Mouse (Mus musculus) kidney, postnatal 25 days (tissue): ENCODE measurements around the gene Vmn1r129.
"Not testable (repeated sequence)": the region's sequence is repeated elsewhere in the genome, so short reads cannot be mapped to it uniquely, and the experiment has no call there.

Experiments
- DNase-seq, 2 experiments: peaks; one replicate each; pipeline ENCODE4 v3.0.0; 2021; ENCODE audit warnings: mixed read lengths in 2 of 2

The Vmn1r129 gene

DNA sequence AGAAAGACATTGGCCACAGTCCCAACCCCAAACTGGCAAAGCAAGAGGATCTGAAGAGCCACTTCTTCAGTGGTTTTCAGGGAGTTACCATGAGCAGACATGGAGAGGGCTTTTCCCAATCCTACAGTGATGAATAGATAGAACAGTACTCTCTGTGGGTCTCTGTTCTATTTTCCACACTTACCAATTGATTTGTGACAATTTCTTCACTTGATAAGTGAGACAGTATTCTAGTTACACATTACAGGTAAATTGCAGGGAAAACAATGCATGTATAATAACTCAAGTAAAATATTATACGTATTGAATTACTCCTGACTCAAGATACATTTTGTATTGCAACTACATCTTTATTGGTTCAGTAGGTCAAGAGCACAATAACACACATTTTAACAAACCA, at the start of gene Vmn1r129:
TSS of gene Vmn1r129 (minus strand) at position 101 of the 400 bp plus-strand sequence.
- DNase-seq = not testable (repeated sequence)

DNA sequence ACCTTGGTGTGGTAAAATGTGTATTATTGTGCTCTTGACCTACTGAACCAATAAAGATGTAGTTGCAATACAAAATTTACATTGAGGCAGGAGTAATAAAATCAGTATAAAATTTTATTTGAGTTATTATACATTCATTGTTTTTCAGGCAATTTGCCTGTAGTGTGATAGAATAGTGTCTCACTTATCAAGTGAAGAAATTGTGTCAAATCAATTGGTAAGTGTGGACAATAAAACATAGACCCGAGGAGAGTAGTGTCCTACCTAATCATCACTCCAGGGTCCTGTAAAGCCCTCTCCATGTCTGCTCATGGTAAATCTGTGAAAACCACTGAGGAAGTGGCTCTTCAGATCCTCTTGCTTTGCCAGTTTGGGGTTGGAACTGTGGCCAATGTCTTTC, 12.0 kb downstream of the Vmn1r129 start, which contains the start of gene Vmn1r128:
TSS of gene Vmn1r128 (plus strand) at position 301 of the 400 bp plus-strand sequence.
- DNase-seq = not testable (repeated sequence)

DNA sequence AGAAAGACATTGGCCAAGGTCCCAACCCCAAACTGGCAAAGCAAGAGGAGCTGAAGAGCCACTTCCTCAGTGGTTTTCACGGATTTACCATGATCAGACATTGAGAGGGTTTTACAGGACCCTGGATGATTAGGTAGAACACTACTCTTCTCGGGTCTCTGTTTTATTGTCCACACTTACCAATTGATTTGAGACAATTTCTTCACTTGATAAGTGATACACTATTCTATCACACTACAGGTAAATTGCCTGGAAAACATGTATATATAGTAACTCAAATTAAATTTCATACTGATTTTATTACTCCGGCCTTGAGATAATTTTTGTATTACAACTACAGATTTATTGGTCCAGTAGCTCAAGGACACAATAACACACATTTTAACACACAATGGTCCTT, 41.3 kb downstream of the Vmn1r129 start, which contains the start of gene Vmn1r127:
TSS of gene Vmn1r127 (minus strand) at position 101 of the 400 bp plus-strand sequence.
- DNase-seq = not testable (repeated sequence)
